Mouse (Mus musculus) ES-E14 (cell line): ENCODE measurements at regions not wholly inside any gene's neighbourhood (a gene's known extent, or its start where the extent isn't known, plus 50 kb on each side); places are given as distances from the start of the nearest gene placed in this dataset.

Experiments
- DNase-seq: peaks from one replicate; pipeline ENCODE4 v3.0.0-alpha.2; 2013; ENCODE audit warnings: low read depth, low spot score
- H3K27ac ChIP-seq: 2 replicates; pipeline ENCODE4 v1.5.1; 2012; ENCODE audit warnings: low read depth, mild to moderate bottlenecking, low read length, moderate library complexity, mixed read lengths; ENCODE audit not compliant: poor library complexity, insufficient read depth, severe bottlenecking
- H3K36me3 ChIP-seq: 2 replicates; pipeline ENCODE4 v1.6.1; 2012; ENCODE audit warnings: mild to moderate bottlenecking, low read length, moderate library complexity, mixed read lengths; ENCODE audit not compliant: control insufficient read depth, poor library complexity, insufficient read depth, severe bottlenecking
- H3K4me1 ChIP-seq, 2 experiments: fragments of 150-350 bp in 1 of 2; sonication (generic) in 1 of 2; 2 replicates each; pipeline ENCODE4 v1.6.1; 2012; ENCODE audit warnings: low read length in 2 of 2, mild to moderate bottlenecking in 1 of 2, mixed read lengths in 1 of 2; ENCODE audit not compliant: control insufficient read depth in 2 of 2, insufficient read depth in 2 of 2, poor library complexity in 1 of 2
- H3K4me3 ChIP-seq, 2 experiments: fragments of 150-350 bp in 1 of 2; sonication (generic) in 1 of 2; 2 replicates each; pipeline ENCODE4 v1.5.1; 2012; ENCODE audit warnings: low read length in 2 of 2, low read depth in 1 of 2, mild to moderate bottlenecking in 1 of 2, mixed read lengths in 1 of 2; ENCODE audit not compliant: insufficient read depth in 1 of 2, poor library complexity in 1 of 2, severe bottlenecking in 1 of 2
- H3K9ac ChIP-seq: 2 replicates; pipeline ENCODE4 v1.6.1; 2012; ENCODE audit warnings: low read depth, mild to moderate bottlenecking, low read length, mixed read lengths; ENCODE audit not compliant: poor library complexity, insufficient read depth, severe bottlenecking
- H3K9me3 ChIP-seq: fragments of 150-350 bp; sonication (generic); 2 replicates; pipeline ENCODE4 v1.6.1; 2012; ENCODE audit warnings: low read depth, mild to moderate bottlenecking, low read length; ENCODE audit not compliant: control insufficient read depth, insufficient read depth
- CHD2 ChIP-seq: IDR thresholded peaks from 2 replicates; pipeline ENCODE4 v1.6.1; 2014; ENCODE audit warnings: mild to moderate bottlenecking, low read depth, low read length, inconsistent platforms
- HCFC1 ChIP-seq: IDR thresholded peaks from 2 replicates; pipeline ENCODE4 v1.6.1; 2012; ENCODE audit warnings: low read length, inconsistent platforms, borderline replicate concordance; ENCODE audit not compliant: insufficient read depth
- MAFK ChIP-seq: IDR thresholded peaks from 2 replicates; pipeline ENCODE4 v1.6.1; 2014; ENCODE audit warnings: mild to moderate bottlenecking, low read depth, low read length, inconsistent platforms; ENCODE audit not compliant: insufficient read depth
- ZC3H11A ChIP-seq: IDR thresholded peaks from 2 replicates; pipeline ENCODE4 v1.6.1; 2012; ENCODE audit warnings: low read depth, mild to moderate bottlenecking, inconsistent platforms, low read length, borderline replicate concordance
- ZNF384 ChIP-seq: IDR thresholded peaks from 2 replicates; pipeline ENCODE4 v1.6.1; 2012; ENCODE audit warnings: low read depth, low read length, inconsistent platforms
- in situ Hi-C, 2 experiments: fragments of 600-800 bp; cut with MboI; formaldehyde crosslinking; loops; one replicate each; pipeline ENCODE4 v1.15.1; 2025; ENCODE audit warnings: low sequenced_read_pairs in 2 of 2, inconsistent platforms in 1 of 2; ENCODE audit not compliant: unreplicated experiment in 2 of 2

DNA sequence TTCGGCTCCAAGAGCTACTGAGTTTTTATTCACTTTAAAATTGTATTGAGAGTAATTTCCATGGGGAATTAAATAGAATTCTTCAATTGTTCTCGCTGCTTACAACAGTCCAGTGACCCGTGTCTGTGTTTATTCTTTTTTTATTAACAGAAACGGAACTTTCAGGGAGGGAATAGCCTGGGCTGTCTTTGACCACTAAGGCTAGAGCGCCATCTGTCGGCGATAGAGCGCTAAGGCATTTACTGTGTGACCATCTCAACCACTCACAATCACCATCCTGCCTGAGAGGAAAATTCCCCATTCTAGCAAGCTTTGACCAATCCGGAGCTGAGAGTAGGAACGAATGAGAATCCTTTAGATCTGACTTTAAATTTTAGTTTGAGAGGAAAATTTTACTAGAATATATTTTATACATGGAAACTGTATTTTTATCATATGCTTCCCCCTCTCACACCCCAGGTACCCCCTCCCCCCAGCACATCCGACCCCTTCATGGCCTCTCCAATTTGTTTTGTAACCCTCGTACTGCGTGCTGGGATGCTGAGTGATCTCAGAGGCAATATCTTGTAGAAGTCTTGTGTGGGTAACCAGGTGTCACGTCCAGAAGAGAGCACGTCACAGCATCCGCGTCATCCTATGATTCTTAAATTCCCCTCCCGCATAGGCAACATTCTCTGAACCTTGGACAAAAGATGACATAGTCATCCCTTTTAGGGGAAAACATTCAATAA lies 139.9 kb downstream of the Csl start:
- peak; percentile 92 for TF ChIP-seq ZC3H11A
- no peak for TF ChIP-seq CHD2
- DNase-seq = peak; percentile 75
- Histone ChIP-seq H3K27ac (no peak overlapping the region), H3K9ac (no peak overlapping the region), H3K9me3 (no peaks in the 10 kb centered on the region), H3K4me1 (no peaks in the 10 kb centered on the region), H3K4me3 (no peak overlapping the region), H3K36me3 (no peaks in the 10 kb centered on the region)
- in situ Hi-C loops = loop anchor here (5.0 to 25.0 kb wide), 2 partner anchors 432 to 437 kb away; no protein-coding TSS in a partner anchor

DNA sequence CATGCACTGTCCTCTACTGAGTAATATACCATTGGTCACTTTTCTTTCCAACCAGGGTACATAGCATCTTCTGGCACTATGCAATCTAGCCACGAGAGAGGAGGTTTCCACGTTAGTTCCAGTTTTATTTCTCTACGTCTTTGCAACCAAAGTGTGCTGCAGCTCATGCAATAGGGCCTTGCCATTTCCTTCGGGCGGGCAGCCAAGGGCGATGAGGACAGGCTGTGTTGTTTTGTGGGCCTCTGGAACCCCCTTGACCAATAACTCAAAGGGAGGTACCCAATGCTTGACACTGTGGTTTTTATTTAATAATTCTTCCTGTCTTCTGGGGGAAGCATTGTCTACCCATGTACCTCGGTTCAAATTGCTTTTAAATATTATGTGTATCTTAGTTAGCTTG lies 139.0 kb downstream of the Csl start:
- H3K4me1 ChIP-seq = no peaks in the 10 kb centered on the region
- in situ Hi-C loops = loop anchor here in 1 of 2 experiments (25.0 kb wide), 1 partner anchor 433 kb away; no protein-coding TSS in a partner anchor
- H3K9ac ChIP-seq = no peak overlapping the region
- no peaks in the 10 kb centered on the region for H3K9me3 ChIP-seq
- H3K27ac ChIP-seq = no peak overlapping the region
- H3K4me3 ChIP-seq = no peak overlapping the region
- no peak for DNase-seq
- TF ChIP-seq ZC3H11A = no peak
- no peak for TF ChIP-seq ZNF384
- no peak for TF ChIP-seq MAFK
- TF ChIP-seq CHD2 = no peak
- TF ChIP-seq HCFC1 = no peak
- no peaks in the 10 kb centered on the region for H3K36me3 ChIP-seq

DNA sequence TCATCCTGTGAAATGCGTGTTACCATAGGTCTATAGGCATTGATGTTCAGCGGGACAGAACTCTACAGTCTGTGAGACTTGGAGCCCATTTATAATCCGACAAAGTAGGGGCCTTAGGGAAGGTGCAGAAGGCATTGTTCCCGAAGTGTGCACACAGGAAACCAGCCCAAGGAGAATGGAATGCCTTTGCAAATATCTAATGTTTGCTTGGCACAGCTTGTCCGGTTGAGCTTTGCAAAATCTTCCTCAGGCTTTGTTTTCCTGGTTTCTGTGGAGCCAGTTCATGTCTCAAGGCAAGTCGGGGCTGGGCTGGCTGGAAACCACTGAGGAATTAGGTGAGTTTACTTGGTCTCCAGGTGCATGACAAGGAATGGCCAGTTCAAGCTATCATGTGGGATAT lies 132.1 kb downstream of the Csl start:
- Histone ChIP-seq H3K9ac (no peak overlapping the region), H3K27ac (no peak overlapping the region), H3K36me3 (no peaks in the 10 kb centered on the region), H3K4me1 (no peaks in the 10 kb centered on the region), H3K9me3 (no peaks in the 10 kb centered on the region), H3K4me3 (no peak overlapping the region)
- in situ Hi-C loops = loop anchor here (25.0 kb wide), 2 partner anchors 535 to 835 kb away; no protein-coding TSS in a partner anchor
- TF ChIP-seq ZNF384 (no peak), CHD2 (no peak), ZC3H11A (no peak), HCFC1 (no peak), MAFK (no peak)
- no peak for DNase-seq

DNA sequence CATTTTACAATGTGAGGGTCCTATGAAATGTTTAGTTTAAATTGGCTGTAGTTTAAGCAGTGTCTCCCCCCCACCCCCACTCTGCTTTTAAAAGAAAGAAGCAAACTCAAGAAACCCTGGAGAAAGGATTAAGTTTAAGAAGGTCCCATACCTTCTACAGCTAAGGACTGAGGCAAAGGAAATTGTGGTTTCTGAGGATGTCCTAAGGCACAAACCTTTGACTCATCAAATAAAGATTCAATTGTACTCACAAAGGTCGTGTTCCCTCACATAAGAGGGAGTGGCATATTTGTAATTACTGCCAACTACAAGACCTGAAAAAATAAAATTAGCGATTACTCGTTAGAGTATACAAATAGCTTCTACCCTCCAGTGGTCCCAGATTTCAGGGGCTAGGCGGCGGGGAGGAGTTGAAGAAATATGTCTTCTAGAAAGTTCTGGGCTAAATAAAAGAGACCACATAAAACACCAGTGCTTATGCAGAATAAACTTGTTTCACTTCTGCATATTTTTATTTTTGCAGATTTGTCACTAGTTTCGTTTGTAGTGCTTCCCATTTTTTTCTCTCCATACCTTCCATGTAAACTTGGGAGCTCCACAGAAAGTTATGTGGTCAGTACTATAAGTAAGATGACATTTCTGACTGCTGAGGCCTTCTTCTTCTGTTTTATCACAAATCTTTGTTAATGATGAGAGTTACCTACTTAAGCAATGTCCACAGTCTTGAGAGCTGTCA lies 127.0 kb downstream of the Csl start:
- no peak for DNase-seq
- no peak overlapping the region for H3K9ac ChIP-seq
- no peak overlapping the region for H3K27ac ChIP-seq
- H3K4me1 ChIP-seq = no peaks in the 10 kb centered on the region
- H3K9me3 ChIP-seq = no peaks in the 10 kb centered on the region
- H3K4me3 ChIP-seq = no peak overlapping the region
- in situ Hi-C loops = loop anchor here (25.0 kb wide), 2 partner anchors 530 to 830 kb away; no protein-coding TSS in a partner anchor
- H3K36me3 ChIP-seq = no peaks in the 10 kb centered on the region
- no peak for TF ChIP-seq CHD2
- TF ChIP-seq ZC3H11A = no peak
- TF ChIP-seq ZNF384 = no peak
- no peak for TF ChIP-seq MAFK
- TF ChIP-seq HCFC1 = no peak
